Mouse (Mus musculus) gastrocnemius, postnatal 36 days (tissue): Measurements from ENCODE around the gene Efna1. TPM values are rescaled to one million over a fixed set of nuclear protein-coding genes. Genes with fewer than 3 reads are reported as not detected.

Experiments used
- DNase-seq, 2 experiments: peaks; one replicate each; pipeline ENCODE4 v3.0.0; 2022
- intact Hi-C: fragments of 180-260 bp; cut with DNase I; formaldehyde crosslinking; loops from one replicate; pipeline ENCODE4 v1.15.1; 2025
- total RNA-seq, 2 experiments: library from RNA; stranded (reverse); gene quantifications; 2 replicates each; pipeline ENCODE4 v1.2.3; 2021

Efna1 gene
- total RNA-seq, 2 experiments from 2014 or later, result 10.1 to 11.5 TPM

DNA sequence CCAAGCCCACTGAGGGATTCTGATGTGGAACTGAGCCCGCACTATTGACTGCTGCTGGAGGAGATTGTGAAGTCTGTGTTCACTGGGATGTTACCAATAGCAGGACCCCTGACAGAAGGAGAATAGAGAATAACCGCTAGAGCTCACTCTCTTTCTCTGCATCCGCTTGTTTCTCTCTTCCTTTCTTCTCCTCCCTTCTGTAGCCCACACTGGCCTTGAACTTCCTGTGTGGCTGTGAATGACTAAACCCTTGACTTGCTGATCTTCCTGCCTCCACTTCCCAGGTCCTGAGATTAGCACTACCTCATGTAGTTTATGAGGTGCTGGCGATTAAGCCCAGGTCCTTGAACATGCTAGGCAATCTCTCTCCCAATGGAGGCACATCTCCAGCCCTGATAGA lies 33.5 kb downstream of the Efna1 start:
- DNase-seq, result no peak
- intact Hi-C loops, result no loop called here

DNA sequence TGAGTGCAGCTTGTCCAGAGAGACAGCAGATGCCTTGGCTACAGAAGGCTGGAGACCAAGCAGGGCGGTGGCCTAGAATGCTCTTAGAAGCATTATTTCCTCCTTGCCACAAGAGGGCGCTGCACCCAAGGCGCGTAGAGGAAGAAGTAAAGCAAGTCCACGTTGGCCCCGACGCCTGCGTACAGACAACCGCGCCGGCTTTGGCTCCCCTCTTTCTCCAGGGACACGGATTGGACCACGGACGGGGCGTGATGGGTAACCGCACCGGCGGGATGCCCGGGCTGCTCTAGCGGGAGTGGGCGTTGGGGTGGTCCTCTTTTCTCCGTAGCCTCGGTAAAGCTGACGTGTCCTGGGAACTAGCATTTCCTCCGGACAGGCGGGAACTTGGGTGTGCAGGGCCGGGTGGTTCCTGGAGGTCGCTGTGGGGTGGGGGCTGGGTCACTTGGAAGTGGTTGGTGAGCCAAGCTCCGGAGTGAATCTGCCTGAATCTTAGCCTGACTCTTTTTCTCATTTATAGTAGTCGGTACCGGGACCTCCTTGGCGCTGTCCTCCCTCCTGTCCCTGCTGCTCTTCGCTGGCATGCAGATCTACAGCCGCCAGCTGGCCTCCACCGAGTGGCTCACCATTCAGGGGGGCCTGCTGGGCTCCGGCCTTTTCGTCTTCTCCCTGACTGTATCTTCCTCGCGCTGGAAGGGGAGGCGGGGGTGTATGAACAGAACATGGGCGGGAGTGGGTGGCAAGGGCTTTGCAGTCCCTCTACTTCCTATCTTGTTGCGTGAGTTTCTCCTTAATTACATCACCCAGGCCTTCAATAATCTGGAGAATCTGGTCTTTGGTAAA lies 34.5 kb downstream of the Efna1 start, which contains the start of gene Trim46:
TSS of gene Trim46 (minus strand) at position 49 of the 840 bp plus-strand sequence.
- peak; percentile 85 to 88 for DNase-seq
- intact Hi-C loops, result no loop called here

DNA sequence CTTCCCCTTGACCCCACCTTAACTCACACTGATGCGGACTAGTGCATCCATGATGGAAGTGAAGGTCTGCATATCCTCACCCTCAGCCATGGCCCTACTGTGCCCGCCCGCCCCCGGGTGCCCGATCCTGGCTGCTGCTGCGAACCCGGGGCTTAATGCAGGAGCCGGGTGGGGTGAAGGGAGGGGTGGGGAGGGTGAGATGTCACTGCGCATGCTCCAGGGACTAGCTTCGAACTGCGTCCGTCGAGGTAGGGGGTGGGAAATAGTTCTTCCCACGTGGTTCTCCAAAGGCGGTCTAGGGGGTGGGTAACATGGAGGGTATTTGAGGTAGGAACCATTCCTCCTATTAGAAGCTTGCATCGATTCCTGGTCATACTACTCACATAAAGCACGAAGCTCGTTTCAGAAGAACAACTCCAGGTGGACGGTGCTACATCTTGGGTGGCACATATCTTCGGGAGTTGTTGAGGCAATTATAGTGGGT lies 35.2 kb downstream of the Efna1 start, which contains the start of gene Krtcap2:
TSS of gene Krtcap2 (plus strand) at position 279 of the 484 bp plus-strand sequence.
- intact Hi-C loops, result no loop called here
- DNase-seq, result no peak

DNA sequence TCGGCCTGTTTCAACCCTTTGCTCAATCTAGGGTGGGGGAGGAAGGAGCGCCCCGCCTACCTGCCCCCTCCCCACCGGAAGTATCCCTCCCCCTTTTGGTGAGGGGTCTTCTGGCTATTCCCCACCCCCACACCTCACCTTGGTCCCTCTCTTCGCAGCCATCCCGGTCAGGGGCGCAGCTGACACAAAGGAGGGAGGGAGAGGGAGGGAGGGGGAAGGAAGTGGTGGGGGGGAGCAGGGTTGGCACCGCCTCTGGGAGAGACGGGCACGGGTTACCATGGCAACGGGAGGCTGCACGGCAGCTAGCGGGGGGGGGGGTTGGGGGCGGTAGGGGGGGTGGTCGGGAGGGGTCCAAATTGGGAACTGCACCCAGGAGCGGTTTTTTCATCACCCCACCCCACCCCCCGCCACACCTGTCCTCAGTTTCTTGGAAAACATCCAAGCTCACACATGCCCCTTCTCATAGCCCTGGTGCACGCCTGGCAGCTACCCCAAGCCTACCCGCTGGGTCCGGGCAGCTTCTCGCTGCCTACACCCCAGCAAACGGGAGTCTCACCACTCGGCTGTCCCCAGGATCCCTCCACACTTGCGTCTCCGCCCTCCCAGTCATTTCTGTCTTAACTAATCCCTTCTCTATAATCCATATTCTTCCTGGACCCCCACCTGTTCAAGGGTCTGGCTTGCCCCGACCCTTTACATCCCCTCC lies 35.8 kb downstream of the Efna1 start:
- intact Hi-C loops, result no loop called here
- no peak for DNase-seq

DNA sequence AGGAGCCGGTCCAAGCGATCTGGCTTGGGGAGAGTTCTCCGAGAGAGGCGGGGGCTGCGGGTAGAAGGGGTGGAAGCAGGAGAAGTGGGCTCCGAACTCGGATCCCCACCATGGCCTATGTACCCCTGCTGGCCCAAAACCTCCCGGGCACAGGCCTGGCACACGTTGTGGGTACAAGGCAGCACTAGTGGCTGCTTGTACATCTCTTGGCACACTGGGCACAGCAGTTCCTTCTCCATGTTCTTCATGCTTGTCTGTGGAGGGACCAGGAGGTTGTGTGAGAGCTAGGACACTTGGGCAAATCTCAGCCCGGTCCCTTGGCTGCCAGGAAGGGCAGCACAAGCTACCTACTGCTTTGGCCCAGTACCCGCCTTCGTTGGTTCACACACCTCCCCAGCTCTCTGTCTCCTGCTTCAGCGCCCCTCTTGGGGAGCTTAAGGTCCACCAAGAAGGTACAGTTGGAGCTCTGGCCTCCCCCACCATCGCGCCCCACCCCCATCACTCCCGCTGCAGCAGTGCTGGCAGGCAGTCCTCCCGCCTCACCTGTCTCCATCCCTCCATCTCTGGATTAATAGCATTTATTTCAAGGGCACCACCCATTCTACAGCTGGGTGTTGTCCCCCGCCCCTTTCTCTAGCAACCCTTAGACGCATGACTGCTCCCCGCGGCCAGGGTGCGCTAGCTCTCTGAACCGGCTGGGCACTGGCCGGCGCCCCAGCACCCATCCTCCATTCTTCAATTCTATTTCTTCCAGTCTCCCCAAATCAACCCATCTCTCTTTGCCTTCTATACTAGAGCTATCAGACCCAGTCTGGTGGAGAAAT lies 36.6 kb downstream of the Efna1 start:
- intact Hi-C loops, result no loop called here
- DNase-seq, result no peak

DNA sequence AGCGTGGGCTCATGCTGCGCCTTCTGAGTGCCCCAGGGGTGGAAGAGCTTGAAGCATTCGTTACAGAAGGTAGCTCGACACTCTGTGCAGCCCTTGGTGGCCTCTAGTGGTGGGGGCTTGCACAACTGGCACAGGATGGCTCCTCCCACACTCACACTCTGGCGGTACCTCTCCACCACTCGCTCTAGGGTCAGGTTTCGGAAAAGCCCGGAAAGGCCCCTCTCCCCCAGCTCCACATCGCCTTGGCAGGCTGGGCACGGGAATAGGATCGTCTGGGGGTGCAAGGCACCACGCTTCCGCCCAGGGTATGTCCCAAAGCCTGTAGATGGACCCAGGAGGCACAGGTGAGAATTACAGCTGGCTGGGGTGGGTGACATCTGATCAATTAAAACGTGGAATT lies 37.3 kb downstream of the Efna1 start:
- intact Hi-C loops, result no loop called here
- no peak for DNase-seq

DNA sequence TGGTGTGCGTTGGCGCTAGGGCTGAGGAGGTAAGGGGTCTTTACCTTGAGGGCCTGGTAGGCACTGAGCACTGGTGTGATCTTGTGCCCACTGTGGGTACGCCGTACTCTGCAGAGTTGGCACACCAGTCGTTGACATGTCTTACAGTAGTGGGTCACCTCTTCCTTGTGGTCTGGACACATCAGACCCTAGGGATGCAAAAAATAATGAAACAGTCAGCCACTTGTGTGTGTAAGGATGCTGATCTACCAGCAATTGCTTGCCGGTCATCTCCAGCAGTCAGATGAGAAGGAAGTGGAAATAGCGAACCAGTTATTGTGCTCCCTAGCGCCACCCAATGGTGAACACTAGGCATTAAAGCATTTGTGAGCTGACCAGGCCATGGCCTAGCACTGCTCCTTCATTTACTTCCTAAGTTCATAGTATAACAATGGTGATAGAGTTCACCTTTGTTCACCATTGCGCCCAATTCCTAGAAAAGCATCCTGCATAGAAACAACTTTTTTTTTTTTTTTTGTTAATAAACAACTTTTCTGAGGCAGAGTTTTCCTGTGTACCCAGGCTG lies 38.5 kb downstream of the Efna1 start:
- no peak for DNase-seq
- intact Hi-C loops, result no loop called here

DNA sequence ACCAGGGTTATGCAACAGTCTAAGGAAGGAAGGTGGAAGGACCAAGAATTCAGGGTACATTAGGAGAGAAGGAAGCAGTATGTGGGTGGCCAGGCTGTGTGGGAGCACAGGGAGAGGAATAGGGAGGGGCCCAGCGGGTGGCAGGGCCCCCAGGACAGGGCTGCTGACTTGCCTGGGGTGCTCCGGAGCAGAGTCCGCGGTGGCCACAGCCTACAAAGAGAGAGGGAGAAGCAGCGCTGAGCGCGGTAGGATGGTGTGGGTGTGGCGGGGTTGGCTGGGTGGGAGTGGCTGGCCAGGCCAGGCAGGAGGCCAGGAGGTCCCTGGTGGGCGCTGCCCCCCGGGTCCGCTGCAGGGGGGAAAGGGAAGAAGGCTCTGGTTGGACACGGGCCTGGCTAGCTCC lies 42.4 kb downstream of the Efna1 start:
- no peak for DNase-seq
- intact Hi-C loops, result no loop called here

DNA sequence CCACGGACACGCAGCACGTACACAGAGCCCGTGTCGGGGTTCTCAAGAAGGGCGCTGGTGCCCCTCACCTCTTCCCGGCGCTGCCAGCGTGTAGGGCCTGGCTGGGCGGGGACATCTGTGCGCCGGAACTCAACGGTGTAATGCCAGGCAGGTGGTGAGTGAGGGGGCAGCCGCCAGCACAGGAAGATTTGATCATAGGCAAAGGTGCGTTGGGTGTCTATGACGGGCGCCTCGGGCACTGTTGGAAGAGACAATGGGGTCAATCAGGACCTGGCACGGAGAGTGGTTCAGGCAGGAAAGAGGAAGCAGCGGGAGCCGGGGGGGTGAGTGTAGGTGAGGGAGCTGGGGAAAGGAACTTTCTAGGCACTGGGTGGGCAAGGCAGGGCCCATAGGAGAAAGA lies 43.3 kb downstream of the Efna1 start:
- no peak for DNase-seq
- intact Hi-C loops, result no loop called here

DNA sequence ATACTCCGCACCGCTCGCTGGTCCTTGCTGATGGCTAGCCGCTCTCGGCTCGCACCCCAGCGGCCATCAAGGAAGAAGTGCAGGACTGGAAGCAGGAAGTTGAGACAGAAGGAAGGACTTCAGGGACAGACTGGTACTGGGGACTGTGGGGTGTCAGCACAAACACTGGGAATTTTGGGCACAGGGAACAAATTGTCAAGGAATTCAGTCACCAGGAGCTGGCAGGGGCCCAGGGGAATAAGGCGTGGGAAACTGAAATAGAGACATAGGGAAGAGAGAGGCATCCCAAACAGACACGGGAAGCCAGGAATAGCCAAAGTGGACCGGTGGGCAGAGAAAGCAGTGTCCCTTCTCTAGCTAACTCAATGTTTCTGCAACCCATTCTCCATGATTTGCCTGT lies 44.4 kb downstream of the Efna1 start:
- intact Hi-C loops, result no loop called here
- no peak for DNase-seq

DNA sequence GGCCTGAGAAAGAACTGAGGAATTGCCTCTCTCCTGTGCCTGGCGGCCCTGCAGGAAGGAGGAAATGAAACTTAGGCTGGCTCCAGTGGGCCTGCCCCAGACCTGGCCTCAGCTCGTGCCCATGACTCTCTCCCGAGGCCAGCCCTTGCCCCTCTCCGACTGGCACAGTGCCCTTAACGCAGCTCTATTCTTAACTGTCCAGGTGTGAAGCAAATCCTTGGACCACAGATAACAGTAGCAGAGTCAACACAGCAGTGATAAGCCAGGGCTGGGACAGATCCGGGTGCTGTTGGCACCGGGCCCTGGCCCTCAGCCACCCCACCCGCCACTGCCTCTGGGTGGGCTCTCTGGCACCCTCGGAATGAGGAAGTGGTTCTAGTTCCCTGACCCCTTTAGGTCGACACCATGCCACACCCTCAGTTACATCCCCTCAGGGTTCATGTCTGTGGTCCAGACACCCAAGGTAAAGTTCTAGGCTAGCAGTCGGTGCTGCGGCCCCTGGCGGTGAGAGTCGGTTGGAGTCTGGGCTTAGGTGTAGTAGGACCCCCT lies 47.3 kb downstream of the Efna1 start:
- no peak for DNase-seq

DNA sequence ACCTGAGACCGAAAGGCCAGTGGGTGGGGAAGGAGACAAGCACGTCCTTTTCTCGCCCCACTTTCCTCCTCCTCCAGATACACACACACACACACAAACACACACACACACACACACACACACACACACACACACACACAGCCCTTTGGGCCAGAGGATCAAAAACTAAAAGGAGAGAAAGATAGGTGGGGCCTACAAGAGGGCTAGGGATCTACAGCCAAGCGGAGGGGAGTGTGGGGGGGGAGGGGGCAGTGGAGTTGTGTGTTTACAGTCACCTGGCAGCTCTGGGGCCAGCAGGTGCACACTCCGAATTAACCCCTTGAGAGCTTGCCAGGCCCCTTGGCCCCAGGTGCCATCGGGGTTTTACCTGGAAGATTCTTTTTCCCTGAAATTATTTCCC lies 48.3 kb downstream of the Efna1 start:
- intact Hi-C loops, result no loop called here
- no peak for DNase-seq

More for the DNA sequence above, 47.3 kb downstream of the Efna1 start:
- intact Hi-C loops, result no loop called here

DNA sequence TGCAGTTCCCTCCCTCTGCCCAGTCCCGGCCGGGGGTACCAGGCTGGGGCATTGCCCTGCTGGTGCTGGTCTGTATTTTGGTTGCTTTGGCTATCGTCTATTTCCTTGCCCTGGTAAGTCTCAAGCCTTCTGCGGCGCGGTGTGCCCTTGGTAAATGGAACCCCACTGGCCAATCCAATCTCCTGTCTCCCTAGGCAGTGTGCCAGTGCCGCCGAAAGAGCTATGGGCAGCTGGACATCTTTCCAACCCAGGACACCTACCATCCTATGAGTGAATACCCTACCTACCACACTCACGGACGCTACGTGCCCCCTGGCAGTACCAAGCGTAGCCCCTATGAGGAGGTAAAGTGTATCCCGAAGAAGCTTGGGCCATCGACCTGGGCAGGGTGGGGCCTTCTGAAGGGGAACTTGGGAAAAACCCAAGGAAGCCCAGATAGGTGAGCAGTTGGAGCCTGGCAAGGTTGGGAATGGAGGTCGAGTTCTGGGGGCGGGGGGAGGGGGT lies 49.1 kb downstream of the Efna1 start:
- DNase-seq, result no peak
- intact Hi-C loops, result no loop called here

DNA sequence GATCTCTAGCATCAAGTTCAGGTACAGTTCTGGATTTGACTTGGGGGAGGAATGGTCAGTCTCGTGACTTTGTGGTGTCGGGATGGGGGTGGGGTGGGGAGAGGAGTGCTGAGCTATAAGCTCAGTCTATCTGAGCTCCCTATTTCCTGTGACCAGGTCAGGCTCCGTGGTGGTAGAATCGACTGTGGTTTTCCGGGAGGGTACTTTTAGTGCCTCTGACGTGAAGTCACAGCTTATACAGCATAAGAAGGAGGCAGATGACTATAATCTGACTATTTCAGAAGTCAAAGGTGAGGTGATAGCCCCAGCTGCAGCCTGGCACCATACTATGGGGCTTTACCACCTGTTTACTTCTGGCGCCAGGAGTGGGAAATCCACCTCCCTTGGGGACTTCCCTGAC lies 49.6 kb downstream of the Efna1 start:
- intact Hi-C loops, result no loop called here
- no peak for DNase-seq

DNA sequence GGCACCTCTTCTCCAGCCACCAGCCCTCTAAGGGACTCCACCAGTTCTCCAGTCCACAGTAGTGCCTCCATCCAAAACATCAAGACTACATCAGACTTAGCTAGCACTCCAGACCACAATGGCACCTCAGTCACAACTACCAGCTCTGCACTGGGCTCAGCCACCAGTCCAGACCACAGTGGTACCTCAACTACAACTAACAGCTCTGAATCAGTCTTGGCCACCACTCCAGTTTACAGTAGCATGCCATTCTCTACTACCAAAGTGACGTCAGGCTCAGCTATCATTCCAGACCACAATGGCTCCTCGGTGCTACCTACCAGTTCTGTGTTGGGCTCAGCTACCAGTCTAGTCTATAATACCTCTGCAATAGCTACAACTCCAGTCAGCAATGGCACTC lies 50.4 kb downstream of the Efna1 start:
- intact Hi-C loops, result no loop called here
- DNase-seq, result no peak

DNA sequence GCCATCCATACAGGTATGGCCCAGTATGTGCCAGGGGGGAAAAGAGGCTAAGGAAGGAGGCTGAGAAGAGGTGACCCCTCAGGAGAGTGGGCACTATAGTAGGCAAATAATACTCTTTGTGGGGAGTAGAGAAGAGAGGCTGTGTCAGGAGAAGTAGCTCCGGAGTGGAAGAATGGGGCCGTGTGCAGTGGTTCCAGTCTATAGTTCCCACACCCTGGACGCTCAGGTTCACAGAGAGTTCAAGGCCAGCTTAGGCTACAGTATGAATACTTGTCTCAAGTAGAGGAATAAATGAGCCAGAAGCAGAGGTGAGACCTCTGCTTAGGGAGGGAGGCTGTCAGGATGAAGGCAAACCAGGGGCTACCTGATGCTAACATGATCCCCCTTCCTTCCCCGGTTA lies 51.7 kb downstream of the Efna1 start:
- intact Hi-C loops, result no loop called here
- no peak for DNase-seq

DNA sequence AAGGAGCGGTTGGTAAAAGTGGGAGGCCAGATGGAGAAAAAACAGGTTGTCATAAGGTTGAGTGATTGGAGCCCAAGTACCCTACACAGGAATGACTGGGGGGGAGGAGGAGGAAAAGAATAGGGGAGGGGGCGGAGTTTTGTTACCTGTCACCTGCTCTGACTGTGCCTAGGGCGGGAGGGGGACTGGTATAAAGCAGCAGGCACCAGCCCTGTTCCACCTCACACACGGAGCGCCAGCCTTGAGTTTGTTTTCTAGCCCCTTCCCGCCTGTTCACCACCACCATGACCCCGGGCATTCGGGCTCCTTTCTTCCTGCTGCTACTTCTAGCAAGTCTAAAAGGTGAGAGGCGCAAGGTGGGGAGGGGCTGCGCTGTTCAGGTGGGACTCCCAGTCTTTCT lies 52.1 kb downstream of the Efna1 start, which contains the start of gene Muc1:
TSS of gene Muc1 (plus strand) at position 222 of the 400 bp plus-strand sequence.
- no peak for DNase-seq
- intact Hi-C loops, result no loop called here

DNA sequence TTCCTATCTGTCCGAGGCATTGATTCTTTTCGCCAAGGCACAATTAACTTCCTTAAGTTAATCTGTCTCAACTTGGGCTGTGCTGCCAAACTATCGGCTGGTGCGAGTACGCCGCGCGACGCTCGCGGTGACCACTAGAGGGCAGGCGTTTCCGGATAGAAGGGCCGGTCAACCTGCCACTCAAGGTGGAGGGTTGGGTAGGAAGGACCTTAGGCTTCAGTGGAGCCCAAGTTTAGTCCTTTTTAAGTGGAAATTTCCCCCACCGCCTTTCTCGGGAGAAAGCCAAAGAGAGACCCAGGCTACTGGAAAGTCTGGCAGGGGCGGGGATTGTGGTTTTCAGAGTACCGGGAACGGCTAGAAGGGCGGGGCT lies 52.8 kb downstream of the Efna1 start:
- peak; percentile 82 for DNase-seq
- intact Hi-C loops, result no loop called here

DNA sequence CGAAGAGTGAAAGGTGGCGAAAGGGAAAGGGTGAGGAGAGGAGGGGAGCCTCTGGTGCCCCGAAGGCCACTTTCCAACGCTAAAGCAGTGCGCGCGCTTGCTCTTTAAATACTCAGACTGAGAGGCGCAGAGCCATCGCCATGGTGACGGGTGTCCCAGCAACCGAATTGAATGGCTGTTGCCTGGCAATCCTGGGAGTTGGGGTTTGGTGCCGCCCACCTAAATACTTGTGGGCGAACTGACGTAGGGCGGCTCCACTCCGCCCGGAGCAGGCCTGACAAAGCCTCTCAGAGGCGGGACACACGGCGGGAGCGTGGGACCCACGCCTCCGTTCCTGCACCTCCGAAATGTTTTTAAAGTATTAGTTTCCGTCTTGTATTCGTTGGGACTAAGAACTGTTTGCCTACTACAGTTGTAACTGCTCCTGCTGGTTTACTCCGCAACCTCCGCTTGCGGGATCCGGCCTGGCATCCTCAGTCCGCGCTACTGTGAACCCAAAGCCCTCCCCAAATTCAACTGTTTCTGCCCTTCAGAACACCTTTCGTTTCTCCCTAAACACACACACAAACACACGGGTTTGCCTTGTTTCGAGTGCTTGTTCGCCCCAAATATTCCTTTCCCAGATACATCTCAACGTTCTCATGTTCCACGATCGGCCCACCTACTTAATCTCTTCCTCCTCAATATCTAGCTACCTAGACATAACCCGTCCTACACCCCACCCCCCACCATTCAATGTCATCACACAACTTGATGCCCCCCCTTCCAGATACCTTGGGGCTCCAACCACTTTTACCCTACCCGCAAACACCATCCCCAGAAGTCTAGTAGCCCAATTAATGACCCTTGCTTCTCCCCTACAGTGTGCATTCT lies 53.4 kb downstream of the Efna1 start:
- intact Hi-C loops, result no loop called here
- DNase-seq, result peak; percentile 48 to 51
